Mouse (Mus musculus) stomach, postnatal 0 days (tissue): ENCODE data around the gene Idh3a.

Source experiments
- CTCF ChIP-seq: IDR thresholded peaks from 2 replicates; pipeline ENCODE4 v1.5.1; 2016; ENCODE audit warnings: antibody characterized with exemption, low read depth, mild to moderate bottlenecking, moderate library complexity
- EP300 ChIP-seq: optimal IDR thresholded peaks from 2 replicates; pipeline ENCODE3; 2016; ENCODE audit warnings: antibody characterized with exemption

DNA sequence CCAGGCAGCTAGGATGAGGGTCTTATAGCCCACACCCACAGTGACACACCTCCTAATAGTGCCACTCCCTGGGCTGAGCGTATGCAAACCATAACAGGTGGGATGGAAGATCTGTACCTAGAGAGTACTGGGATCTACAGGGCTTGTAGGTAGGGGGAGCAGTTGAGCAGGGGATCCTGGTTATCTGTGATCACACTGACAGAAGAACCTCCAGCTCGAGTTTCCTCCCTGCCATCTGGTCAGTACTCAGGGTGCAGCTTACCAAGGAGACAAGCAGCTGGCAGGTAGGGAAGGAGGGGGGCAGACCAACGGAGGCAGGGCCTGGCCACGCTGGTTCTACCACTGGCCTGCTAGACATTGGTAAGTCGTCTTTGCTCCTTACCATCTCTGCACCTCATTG, 33.7 kb upstream of the Idh3a start:
- TF ChIP-seq CTCF: peak; percentile 64
- TF ChIP-seq EP300: no peak
